Mouse (Mus musculus) layer of hippocampus, adult 2 months (tissue): Measurements from ENCODE around the gene Ocel1. TPM values are rescaled to one million over a fixed set of nuclear protein-coding genes. Genes with fewer than 3 reads are reported as not detected.

Experiments used
- DNase-seq, 2 experiments: peaks; one replicate each; pipeline ENCODE4 v3.0.0; 2022; ENCODE audit warnings: low spot score in 2 of 2
- H3K27ac ChIP-seq: fragments of 200-600 bp; 2 replicates; pipeline ENCODE4 v1.8.1; 2022
- H3K4me3 ChIP-seq: fragments of 200-600 bp; 2 replicates; pipeline ENCODE4 v1.8.1; 2022; ENCODE audit warnings: mild to moderate bottlenecking
- CTCF ChIP-seq: fragments of 200-600 bp; conservative IDR thresholded peaks from 2 replicates; pipeline ENCODE4 v1.8.1; 2022; ENCODE audit warnings: antibody characterized with exemption, mild to moderate bottlenecking, moderate library complexity
- total RNA-seq, 2 experiments: library from RNA; stranded (reverse); gene quantifications; 2 replicates each; pipeline ENCODE4 v1.2.3; 2021

Gene Ocel1
- total RNA-seq, 2 experiments from 2014 or later, result 15.4 to 15.9 TPM

- no peak for DNase-seq
- no peak overlapping the region for H3K27ac ChIP-seq
- H3K4me3 ChIP-seq, result no peak overlapping the region
- no peak for TF ChIP-seq CTCF
These were observed 1.9 kb upstream of the Ocel1 start for GRCm38 (mm10) chr8:71369040-71369718.

DNA sequence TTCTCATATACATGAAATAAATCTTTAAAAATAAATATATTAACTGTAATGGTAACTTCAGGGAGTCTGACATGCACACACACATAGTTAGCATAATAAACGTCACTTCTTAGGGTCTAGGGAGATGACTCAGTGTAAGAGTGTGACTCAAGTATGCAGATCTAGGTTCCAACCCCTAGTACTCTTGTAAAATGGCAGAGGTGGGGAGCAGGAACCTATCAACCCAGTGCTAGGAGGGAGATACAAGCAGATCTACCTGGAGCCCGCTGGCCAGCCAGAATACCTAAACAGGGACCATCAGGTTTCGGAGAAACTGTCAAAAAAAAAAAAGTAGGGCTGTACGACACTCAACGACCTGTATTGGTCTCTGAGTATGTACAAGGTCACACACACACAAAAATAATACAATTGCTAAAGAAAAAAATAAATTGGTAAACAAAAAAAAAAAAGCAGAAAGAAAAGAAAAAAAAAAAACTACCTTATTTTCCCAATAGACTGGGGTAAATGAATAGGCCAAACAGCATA lies 325 bp upstream of the Ocel1 start:
- Histone ChIP-seq H3K27ac (peak overlapping the region; percentile 98), H3K4me3 (peak overlapping the region; percentile 96)
- no peak for TF ChIP-seq CTCF
- no peak for DNase-seq

- no peak for DNase-seq
- H3K4me3 ChIP-seq, result no peak overlapping the region
- no peak for TF ChIP-seq CTCF
- H3K27ac ChIP-seq, result no peak overlapping the region
These were observed 1.3 kb downstream of the Ocel1 start for GRCm38 (mm10) chr8:71372427-71372826.

DNA sequence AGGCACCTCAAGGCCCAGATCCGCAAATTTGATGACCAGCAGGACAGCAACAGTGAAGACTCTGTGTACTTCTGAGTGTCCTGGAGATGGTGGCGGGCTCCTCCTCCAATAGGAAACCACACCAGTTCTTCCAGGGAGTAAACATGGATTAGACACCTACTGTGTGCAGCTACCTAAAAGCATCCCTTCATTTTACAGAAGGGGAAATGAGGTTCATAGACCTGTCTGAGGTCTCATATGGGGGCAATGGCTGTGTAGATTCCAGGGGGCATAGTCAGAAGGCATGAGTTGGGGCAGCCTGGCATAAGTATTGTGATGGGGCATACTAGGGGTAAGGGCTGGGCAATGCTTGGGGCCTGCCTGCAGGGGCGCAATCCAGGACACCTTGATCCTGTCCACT lies 1.9 kb downstream of the Ocel1 start:
- TF ChIP-seq CTCF, result no peak
- DNase-seq, result no peak
- H3K4me3 ChIP-seq, result no peak overlapping the region
- H3K27ac ChIP-seq, result no peak overlapping the region

- Histone ChIP-seq H3K27ac (no peak overlapping the region), H3K4me3 (no peak overlapping the region)
- no peak for DNase-seq
- TF ChIP-seq CTCF, result no peak
These were observed 3.6 kb downstream of the Ocel1 start for GRCm38 (mm10) chr8:71374616-71375206.

DNA sequence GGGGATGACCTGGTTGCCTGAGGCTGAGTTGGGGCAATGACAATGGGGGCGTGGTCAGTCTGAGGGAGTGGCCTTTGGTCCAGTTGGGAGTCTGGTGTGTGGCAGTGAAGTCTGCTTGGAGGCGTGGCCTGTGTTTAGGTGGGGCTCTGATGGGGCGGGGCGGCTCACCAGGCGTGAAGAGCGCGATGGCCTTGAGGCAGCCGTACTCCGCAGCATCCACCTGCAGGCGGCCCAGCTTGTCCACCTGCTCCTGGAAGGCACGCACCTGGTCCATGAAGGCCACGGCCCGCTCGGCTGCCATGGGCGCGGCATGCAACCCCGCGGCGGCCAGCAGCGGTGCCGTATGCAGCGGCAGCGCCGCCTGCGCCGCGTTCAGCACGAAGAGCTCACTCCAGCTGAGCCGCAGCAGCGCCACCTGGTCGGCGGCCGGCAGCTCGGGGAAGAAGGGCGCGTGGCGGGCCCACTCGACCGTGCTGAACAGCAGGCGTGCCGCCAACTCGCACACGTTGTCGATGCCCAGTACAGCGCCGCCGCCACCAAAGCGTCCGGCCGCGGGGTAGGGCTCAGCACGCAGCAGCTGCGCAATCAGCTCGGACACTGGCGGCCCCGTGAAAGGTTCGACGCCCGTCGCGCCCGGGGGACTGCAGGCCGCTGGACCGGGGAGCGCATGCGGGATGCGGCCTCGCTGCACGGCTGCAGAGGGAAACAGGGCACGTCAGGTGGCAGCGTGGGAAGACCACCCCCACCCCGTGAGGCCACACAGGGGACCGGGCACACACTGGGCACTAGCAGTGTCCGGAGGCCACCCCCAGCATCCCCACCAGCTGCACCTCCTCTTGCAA lies 4.7 kb downstream of the Ocel1 start:
- peak; percentile 28 for TF ChIP-seq CTCF
- H3K27ac ChIP-seq, result peak overlapping the region; percentile 77
- peak in 1 of 2 experiments; percentile 50 for DNase-seq
- peak overlapping the region; percentile 42 for H3K4me3 ChIP-seq

- TF ChIP-seq CTCF, result no peak
- Histone ChIP-seq H3K27ac (peak overlapping the region; percentile 77), H3K4me3 (no peak overlapping the region)
- DNase-seq, result no peak
These were observed 5.4 kb downstream of the Ocel1 start for GRCm38 (mm10) chr8:71376423-71377030.

DNA sequence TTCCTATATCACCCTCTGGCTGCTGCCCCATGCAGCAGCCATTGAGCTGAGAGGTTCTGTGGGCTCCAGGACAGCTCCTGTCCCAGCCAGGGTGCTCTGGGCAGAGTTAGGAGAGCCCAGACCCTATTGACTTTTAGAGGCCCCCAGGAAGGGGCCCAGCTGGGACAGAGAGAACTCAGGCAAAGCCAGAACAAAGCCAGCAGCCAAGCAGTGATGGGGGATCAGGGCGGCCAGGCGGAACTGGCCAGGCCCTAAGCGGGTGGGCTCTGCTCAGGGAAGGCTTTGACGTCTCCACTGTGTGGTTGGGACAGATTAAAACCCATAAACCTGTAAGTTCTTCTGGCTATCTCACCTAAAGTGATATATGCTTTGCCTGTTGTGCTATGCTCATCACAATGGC lies 7.9 kb downstream of the Ocel1 start:
- no peak overlapping the region for H3K4me3 ChIP-seq

GRCm38 (mm10) chr8:71379512-71380075 lies 8.5 kb downstream of the Ocel1 start:
- Histone ChIP-seq H3K27ac (peak overlapping the region; percentile 94; the same call in 1 of the 2 replicates), H3K4me3 (peak overlapping the region; percentile 91)
- no peak for TF ChIP-seq CTCF
- no peak for DNase-seq

More for the DNA sequence above, 7.9 kb downstream of the Ocel1 start:
- H3K27ac ChIP-seq, result no peak overlapping the region
- no peak for DNase-seq
- TF ChIP-seq CTCF, result no peak

DNA sequence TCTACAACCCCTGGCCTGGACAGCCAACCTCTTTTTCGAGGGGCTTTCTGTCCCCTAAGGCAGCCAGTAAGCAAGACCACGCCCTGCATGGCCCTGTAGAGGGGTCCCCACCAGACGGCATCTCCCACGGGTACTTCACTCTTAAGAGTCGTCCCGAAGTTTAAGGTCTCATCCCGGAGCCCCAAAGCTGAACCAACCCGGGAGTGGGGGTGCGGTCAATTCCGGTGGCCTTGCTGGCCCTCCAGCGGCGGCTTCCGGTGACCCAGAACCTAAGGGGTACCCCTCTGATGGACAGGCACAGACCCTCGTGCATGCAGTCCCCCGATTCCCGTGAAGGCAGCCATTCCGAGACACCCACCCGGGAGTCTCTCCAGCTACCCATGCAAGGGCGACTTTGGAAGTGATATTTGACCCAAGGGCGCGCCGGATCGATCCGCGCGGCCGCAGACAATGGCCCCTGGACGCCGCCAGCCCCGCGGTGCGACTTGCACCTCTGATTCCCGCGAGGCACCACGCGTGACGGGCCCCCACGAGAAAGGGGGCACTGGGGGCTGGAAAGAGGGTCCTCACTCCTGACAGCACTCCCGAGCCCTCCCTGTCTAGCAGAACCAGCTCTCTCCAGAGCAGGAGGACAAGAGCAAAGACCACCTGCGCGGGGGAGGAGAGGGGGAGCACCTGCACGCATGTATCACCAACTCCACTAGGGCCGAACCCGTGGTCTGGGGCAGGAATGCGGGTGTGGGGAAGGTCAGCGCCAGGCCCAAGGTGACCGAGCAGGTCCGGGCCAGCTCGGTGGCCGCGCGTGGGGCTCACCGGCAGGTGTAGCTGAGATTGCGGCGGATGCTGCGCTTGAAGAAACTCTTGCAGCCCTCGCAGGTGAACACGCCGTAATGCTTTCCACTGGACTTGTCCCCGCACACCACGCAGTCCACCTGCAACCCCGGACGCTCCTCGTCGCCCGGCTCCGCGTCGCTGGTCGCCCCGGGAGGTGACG lies 9.4 kb downstream of the Ocel1 start:
- Histone ChIP-seq H3K4me3 (peak overlapping the region; percentile 91), H3K27ac (peak overlapping the region; percentile 94)
- TF ChIP-seq CTCF, result no peak
- no peak for DNase-seq

- no peak for DNase-seq
- no peak for TF ChIP-seq CTCF
- peak within 1 kb of the TSS; percentile 91 for H3K4me3 ChIP-seq
- peak within 1 kb of the TSS; percentile 94 for H3K27ac ChIP-seq
These were observed 10.4 kb downstream of the Ocel1 start, which contains the start of gene Nr2f6 for GRCm38 (mm10) chr8:71381421-71381970. Nr2f6 (minus strand) TSS chr8:71381960.
